Mouse (Mus musculus) spleen, postnatal 4 days (tissue): ENCODE data around the gene Tmem97.

Experiments used
- DNase-seq, 2 experiments: peaks; one replicate each; pipeline ENCODE4 v3.0.0; 2022; ENCODE audit warnings: low spot score in 2 of 2

The Tmem97 gene

DNA sequence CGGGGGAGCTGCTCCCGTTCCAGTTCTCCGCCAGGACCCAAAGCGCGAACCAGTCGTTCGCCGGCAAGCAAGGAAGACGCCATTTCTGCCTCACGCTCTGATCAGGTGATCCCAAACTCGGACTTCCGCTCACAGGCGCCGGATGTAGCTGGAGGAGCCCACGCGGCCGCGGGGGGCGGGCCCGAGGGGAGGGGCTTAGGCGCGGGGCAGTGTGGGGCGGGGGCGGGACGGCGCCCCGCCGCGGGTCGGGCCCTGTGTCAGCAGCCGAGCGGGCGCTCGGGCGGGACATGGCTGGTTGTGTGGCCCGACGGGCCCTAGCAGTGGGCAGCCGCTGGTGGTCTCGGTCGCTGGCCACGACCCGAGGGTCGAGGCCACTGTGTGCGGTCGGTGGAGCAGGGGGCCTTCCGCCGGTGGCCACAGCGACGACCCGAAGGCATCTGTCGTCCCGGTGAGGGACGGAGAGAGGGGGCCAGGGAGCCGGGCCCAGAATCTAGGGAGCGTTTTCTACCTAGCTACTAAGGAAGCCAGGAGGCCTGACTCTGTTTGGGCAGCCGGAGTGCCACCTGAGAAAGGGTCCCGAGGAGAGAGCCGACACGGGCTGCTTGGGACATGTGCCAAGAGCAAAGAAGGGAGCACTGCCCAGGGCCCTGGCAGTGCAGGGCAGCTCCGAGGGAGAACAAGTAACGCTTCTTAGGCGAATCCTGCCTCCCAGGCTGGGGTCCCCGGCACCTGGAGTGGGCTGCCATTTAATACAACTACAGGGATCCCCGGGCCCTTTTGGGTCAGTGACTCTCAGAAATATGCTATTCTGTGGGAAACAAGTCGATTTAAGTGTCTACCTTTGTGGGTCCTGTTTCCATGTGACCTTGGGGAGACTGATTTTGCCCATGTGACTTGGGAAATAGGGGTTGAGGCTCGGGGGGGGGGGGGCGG is 38.3 kb downstream of the Tmem97 start, which contains the start of the genes Tmem199 and Poldip2:
Gene Tmem199, minus strand, starts transcription at position 148 of the 933 bp plus-strand sequence.
Gene Poldip2, plus strand, starts transcription at position 169 of the 933 bp plus-strand sequence.
- DNase-seq = peak; percentile 85 to 92

DNA sequence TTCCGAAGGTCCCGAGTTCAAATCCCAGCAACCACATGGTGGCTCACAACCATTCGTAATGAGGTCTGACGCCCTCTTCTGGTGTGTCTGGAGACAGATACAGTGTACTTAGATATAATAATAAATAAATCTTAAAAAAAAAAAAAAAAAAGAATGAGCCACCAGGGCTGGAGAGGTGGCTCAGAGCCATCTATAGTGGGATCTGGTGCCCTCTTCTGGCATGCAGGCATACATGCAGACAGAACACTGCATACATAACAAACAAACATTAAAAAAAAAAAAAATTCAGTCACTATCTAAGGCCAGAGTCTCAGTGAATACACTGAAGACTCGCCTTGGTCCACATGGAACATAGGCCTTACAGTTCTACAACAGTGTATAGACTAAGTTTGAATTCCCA is 41.4 kb downstream of the Tmem97 start:
- DNase-seq = no peak

DNA sequence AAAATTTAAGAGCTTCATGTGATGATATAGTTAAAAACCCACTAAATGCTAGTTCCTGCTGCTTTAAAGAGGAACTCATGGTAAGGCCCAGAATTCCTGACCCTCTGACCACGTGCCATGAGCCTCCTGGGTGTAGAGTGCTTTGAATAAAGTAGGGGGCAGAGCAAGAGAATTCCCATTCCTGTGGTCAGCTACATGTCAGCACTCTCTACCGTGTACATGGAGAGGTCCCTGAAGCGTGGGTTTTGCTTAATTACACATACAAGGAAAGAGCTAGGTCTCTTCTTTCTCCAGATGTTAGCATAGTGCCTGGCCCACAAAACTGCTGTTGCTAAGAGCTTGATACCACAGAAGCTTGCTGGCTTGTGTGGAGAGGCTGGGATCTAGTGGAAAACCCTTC is 45.1 kb downstream of the Tmem97 start:
- DNase-seq = no peak

DNA sequence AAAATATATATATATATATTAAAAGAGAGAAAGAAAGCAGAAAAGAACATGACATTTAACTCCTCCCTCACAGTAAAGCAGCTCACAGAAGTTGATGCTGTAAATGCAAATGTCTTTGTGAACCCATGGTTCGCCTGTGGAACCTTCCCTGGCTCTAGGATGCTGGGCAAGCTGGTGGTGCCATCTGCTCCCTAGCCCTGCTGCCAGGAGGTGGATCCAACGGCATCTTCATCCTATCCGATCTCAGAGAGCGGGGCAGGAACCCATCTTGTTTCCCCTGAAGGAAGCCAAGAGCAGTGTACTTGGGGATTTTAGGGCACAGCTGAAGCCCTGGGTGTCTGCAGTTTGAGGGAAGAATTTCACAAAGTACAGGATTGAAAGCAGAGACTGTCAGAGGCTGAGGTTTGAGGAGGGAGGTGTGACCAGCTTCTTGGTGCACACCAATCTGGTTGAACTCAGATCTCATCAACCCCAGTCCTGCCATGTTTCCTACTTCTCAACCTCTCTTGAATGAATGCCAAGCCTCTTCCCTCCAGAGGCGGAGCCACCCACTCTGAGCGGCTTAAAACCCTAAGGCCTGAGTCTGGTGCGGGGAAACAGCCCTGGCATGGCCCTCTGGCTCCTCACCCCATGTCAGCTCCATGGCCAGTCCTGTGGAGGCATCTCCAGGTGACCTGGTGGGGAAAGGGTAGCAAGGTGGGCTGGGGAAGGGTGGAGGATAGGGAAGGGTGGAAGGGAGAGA is 47.5 kb downstream of the Tmem97 start, which contains the start of gene Sebox:
Gene Sebox, plus strand, starts transcription at position 539 of the 742 bp plus-strand sequence.
- DNase-seq = no peak

DNA sequence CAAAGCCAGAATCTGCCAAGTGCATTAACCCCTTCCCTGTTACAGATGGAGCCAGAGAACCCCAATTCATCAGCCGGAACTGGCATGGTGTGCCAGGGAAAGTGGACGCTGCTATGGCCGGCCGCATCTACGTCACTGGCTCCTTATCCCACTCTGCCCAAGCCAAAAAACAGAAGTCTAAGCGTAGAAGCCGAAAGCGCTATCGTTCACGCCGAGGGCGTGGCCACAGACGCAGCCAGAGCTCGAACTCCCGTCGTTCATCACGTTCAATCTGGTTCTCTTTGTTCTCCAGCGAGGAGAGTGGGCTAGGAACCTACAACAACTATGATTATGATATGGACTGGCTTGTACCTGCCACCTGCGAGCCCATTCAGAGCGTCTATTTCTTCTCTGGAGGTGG is 49.0 kb downstream of the Tmem97 start:
- no peak for DNase-seq

DNA sequence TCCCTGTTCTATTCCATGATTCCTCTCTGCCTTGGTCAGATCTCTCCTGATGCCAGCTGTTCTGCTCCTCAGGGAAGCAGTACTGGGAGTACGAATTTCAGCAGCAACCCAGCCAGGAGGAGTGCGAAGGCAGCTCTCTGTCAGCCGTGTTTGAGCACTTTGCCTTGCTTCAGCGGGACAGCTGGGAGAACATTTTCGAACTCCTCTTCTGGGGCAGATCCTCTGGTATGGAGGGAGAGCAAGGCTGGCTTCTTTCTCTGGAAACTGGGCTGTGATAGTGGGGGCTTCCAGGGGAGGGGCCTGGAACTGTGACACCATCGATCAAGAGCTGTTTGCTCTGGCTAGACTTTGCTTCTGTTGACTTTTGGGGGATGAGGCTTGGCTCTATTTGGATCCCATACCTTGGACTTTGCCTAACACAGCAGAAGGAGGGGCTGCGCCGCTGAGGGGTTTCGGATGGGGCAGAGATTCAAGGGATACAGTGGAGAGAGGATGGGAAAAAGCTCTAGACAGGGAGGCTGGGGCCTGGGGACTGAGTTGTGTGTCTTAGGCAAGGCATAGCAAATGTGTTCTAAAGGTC is 49.9 kb downstream of the Tmem97 start:
- no peak for DNase-seq

DNA sequence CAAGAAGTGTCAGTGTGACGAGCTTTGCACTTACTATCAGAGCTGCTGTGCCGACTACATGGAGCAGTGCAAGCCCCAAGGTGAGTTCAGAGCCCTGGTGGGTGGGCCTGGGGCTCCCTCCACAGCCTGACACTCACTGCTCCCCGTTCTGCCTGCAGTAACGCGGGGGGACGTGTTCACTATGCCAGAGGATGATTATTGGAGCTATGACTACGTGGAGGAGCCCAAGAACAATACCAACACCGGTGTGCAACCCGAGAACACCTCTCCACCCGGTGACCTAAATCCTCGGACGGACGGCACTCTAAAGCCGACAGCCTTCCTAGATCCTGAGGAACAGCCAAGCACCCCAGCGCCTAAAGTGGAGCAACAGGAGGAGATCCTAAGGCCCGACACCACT is 51.0 kb downstream of the Tmem97 start:
- DNase-seq = no peak

DNA sequence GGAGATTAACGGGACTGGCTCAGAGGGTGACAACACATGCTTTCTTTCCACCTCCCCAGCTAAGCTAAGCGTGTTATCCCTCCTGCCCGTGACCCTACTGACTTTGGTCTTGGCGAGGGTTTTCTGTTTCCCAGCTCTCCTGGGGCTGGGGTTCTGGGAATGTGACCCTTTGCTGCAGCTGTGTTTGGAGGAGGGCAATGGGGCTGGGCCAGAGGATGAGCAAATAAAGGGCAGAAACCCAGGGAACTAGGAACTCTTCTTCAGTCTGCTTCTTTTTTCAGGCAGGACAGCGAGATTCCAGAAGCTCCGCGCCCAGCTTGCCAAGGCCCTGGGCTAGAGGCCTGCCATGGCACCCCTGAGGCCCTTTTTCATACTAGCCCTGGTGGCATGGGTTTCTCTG is 51.6 kb downstream of the Tmem97 start, which contains the start of gene Vtn:
Gene Vtn, plus strand, starts transcription at position 88 of the 400 bp plus-strand sequence.
- no peak for DNase-seq

DNA sequence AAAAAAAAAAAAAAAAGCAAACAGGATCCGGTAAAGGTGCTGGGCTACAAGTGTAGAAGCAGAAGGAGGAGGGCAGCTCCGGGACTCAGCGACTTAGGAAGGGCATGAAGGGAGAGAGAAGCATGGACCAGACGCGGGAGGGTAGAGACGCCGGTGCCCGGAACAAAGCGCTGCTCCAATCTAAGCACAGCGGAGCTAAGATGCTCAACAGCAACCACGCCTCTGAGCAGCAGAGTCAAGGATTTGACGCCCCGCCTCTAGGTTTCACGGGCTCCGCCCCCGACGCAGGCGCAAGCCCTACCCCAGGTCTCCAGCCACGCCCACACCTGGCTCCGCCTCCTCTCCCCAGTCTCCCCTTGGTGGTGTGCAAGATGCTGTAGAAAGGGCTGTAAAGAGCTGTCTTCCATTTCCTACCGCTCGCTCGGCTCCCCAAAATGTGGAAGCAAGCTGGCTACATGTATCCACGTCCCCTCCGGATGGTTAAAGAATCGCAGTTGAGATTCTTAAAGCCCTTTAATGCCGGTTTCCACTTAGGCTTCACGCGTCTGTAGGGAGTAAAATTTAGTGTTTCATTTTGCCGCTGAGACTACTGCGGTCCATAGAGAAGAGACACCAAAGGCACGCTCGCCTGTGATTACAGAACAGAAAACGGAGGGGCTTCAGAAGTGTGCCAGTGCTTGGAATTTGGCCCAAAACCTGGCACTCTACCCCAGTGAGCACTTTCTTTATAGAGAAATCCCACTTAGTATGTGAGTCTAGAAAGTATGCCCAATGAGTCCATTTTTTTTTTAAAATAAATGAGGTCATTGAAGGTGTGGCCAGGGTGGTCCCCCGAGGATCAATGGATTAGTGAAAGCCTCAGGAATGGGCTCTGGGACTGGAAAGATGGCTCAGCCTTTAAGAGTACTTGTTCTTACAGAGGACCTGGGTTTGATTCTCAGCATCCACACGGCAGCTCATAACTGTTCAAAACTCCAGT is 52.7 kb downstream of the Tmem97 start, which contains the start of gene Sarm1:
Gene Sarm1, minus strand, starts transcription at position 211 of the 979 bp plus-strand sequence.
- DNase-seq = peak; percentile 92 to 94

DNA sequence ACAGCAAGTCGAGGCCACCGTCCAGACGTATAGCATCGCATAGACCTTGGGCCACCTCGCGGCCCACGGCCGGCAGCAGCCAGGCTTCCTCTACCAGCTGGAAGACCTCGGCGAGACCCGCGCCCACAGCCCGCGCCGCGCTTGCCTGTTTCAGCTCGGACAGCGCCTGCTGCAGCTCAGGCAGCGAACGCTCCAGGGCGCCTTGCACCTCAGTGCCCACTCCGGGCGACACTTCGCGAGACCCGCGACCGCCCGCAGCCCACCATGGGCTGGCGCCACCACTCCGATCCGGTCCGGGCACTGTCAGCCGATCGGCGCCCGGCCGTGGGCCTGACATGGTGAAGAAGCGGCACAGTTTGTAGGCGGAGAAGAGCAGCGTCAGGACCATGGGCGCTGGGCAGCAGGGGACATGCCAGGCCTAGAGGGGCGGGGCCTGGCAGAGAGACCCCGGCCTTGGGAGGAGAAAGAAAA is 53.5 kb downstream of the Tmem97 start:
- DNase-seq = peak in 1 of 2 experiments; percentile 69

DNA sequence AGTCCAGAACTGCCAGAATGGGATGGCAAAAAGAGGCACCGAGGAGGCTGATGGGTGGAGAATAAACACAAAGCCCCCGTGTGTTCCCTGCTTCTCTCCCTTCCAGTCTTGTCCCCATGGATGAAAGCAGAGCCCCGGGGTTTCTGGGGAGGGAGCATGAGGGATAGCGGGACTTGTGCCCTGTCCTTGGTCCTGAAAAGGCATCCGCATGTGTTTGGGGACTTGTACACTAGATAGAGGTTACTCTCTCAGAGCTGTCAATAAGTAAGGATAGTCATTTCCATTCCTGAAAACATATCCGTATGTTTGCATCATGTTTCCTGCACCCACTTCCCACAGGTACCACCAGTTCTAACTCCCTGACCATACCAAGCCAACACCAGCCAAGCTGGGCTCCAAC is 54.7 kb downstream of the Tmem97 start:
- DNase-seq = no peak
